Mouse (Mus musculus): ENCODE measurements around the gene Zbtb11.

- TF ChIP-seq CTCF (IDR thresholded peaks at IDR 0.05; ENCODE audit: extremely low read depth, insufficient read length, insufficient replicate concordance, low read depth, low read length) (no peak), POLR2A (IDR thresholded peaks at IDR 0.05; ENCODE audit: low read depth, low read length) (no peak)
Measured at GRCm38 (mm10) chr16:55990311-55990710, 16.6 kb downstream of the Zbtb11 start.
